Mouse (Mus musculus) liver, embryonic 11.5 days (tissue): ENCODE data around the gene Eif2a. TPM values are rescaled to one million over a fixed set of nuclear protein-coding genes. Genes with fewer than 3 reads are reported as not detected.

Experiments used
- polyA plus RNA-seq: library from polyadenylated mRNA; unstranded; fragments of >200 nt; fragmentation: Nextera tagmentation; extraction: Ambion mirVana; gene quantifications from 2 replicates; pipeline ENCODE4 v1.2.1, GENCODE M21; 2014

The Eif2a gene
- polyA plus RNA-seq, 1 experiment from 2014 or later = 66.1 TPM

Other genes starting within 250 kb of the Eif2a start
- 10.6 and 10.7 TPM in 2 replicates for gene Tsc22d2, start 111.1 kb upstream of the Eif2a start, polyA plus RNA-seq
- 161 and 178 TPM in 2 replicates for gene Serp1, start 71 bp downstream of the Eif2a start, polyA plus RNA-seq
- 23.2 and 25.0 TPM in 2 replicates for gene Selenot, start 50.8 kb downstream of the Eif2a start, polyA plus RNA-seq
- gene Erich6, start 111.4 kb downstream of the Eif2a start, polyA plus RNA-seq = not detected in 2 replicates
- 5.4 and 6.2 TPM in 2 replicates for gene Siah2, start 166.6 kb downstream of the Eif2a start, polyA plus RNA-seq